In the genomic region with DNA sequence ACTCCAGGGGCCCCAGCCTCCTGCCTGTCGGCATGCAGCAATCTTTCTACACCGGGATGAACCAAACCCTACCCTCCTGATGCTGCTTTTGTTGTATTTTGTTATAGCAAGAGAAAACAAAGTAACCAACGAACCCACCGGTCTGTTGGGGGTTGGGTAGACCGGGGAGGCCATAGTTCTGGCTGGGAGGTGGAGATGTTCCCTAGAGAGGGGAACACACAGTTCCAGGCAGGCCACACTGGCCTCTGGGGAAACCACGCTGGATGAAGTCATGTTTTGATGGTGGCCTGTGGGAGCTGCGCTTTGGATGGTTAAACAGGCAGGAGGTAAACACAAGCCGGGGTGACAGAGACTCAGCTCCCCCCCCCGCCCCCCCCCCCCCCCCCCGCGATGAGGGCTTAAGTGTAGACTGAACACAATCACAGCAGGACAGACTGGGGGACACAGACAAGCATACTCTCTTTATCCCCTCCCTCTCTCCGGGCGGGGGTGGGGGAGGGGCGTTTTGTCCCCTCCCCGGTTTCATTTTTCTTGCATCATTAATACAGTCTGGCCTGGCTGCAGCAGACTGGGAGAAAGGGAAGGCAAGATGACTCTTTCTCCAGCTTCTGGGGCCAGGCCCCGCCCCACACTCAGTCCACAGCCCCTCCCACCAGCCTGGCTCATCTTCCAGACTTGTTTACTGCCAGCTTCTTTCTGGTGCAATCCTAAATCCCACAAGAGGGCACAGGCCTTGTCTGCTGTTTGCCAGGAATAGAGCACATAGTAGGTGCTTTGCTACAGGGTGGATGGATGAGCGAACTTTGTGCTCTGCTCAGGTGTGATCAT, we compare ENCODE assay signal across 8 mouse cellular contexts. TPM values are rescaled to one million over a fixed set of nuclear protein-coding genes. Genes with fewer than 3 reads are reported as not detected.
DNase-seq lines count a peak whose midpoint lies in the region; ATAC-seq lines count a peak whose summit lies in the region.

No protein-coding gene starts in this region.

- no peak for ATAC-seq in erythroid progenitor cell, adult 5-6 weeks (replicated peaks; ENCODE audit: low FRiP score, poor library complexity, severe bottlenecking)
- ATAC-seq in erythroblast, adult 5-6 weeks (replicated peaks; ENCODE audit: low FRiP score, poor library complexity, severe bottlenecking), result no peak

- DNase-seq in 3134 (ENCODE audit: extremely low read depth, insufficient read length, low spot score), result peak; percentile 70
- peak; percentile 72 for DNase-seq in Muller cell, postnatal 12 days (ENCODE audit: inconsistent ontology term)
- peak; percentile 31 for DNase-seq in fibroblast of lung, adult 2 months (ENCODE audit: low read depth)
- DNase-seq in kidney, adult 18-20 months, result peak; percentile 9
- DNase-seq in mesoderm, embryonic 11.5 days (ENCODE audit: low read depth, low spot score), result peak; percentile 43
- no peak for DNase-seq in frontal cortex, postnatal 14 days (ENCODE audit: low spot score in 2 of 2)

RNA-seq across cellular contexts. Expression of a gene that starts 30.2 kb away (rescaled TPM):
- not detected in 2 replicates for total RNA-seq in erythroid progenitor cell, adult 5-6 weeks (2015; ENCODE audit: low replicate concordance)
- total RNA-seq in erythroid progenitor cell, adult 5-6 weeks (2017; ENCODE audit: low replicate concordance), result 0.13 TPM in 1 of 2 replicates, not detected in the other
- not detected in 2 replicates for total RNA-seq in erythroblast, adult 5-6 weeks (2015; ENCODE audit: low replicate concordance)
- total RNA-seq in erythroblast, adult 5-6 weeks (2017; ENCODE audit: low replicate concordance), result not detected in 2 replicates

RNA-seq across cellular contexts. Expression of a gene that starts 37.6 kb away (rescaled TPM):
- total RNA-seq in erythroid progenitor cell, adult 5-6 weeks (2015; ENCODE audit: low replicate concordance), result not detected in 2 replicates
- total RNA-seq in erythroid progenitor cell, adult 5-6 weeks (2017; ENCODE audit: low replicate concordance), result not detected in 2 replicates
- total RNA-seq in erythroblast, adult 5-6 weeks (2015; ENCODE audit: low replicate concordance), result not detected in 2 replicates
- not detected in 2 replicates for total RNA-seq in erythroblast, adult 5-6 weeks (2017; ENCODE audit: low replicate concordance)

RNA-seq across cellular contexts. Expression of a gene that starts 53.5 kb away (rescaled TPM):
- 6.8 and 13.0 TPM in 2 replicates for total RNA-seq in erythroid progenitor cell, adult 5-6 weeks (2015; ENCODE audit: low replicate concordance)
- 7.7 and 66.6 TPM in 2 replicates for total RNA-seq in erythroid progenitor cell, adult 5-6 weeks (2017; ENCODE audit: low replicate concordance)
- 8.5 and 10.4 TPM in 2 replicates for total RNA-seq in erythroblast, adult 5-6 weeks (2015; ENCODE audit: low replicate concordance)
- total RNA-seq in erythroblast, adult 5-6 weeks (2017; ENCODE audit: low replicate concordance), result 16.0 and 20.4 TPM in 2 replicates

Comparison
In these comparisons a context has a peak if more than half of its experiments do, and no peak if none do; other contexts are left out.
1. DNase-seq: peak in 3134 (single experiment), Muller cell, postnatal 12 days (single experiment), fibroblast of lung, adult 2 months (single experiment), kidney, adult 18-20 months (single experiment) and mesoderm, embryonic 11.5 days (single experiment); none in frontal cortex, postnatal 14 days (0 of 2).